Mouse (Mus musculus) testis, adult 2 months (tissue): ENCODE measurements at regions not wholly inside any gene's neighbourhood (a gene's known extent, or its start where the extent isn't known, plus 50 kb on each side); places are given as distances from the start of the nearest gene placed in this dataset.

Experiments used
- CTCF ChIP-seq: fragments of 200-500 bp; IDR thresholded peaks from 2 replicates; pipeline ENCODE4 v1.5.1; 2012; ENCODE audit warnings: low read depth, mild to moderate bottlenecking, inconsistent platforms, low read length, moderate library complexity; ENCODE audit not compliant: control insufficient read depth, insufficient read depth, insufficient replicate concordance
- POLR2A ChIP-seq: fragments of 200-500 bp; IDR thresholded peaks from 2 replicates; pipeline ENCODE4 v1.6.1; 2012; ENCODE audit warnings: low read depth, mild to moderate bottlenecking, inconsistent platforms, low read length, moderate library complexity; ENCODE audit not compliant: control insufficient read depth

- TF ChIP-seq CTCF (no peak), POLR2A (no peak)
Observed at GRCm38 (mm10) chr16:44648547-44649223, 75.4 kb upstream of the Nepro start.
